Mouse (Mus musculus) forebrain, embryonic 13.5 days (tissue): ENCODE measurements around the gene Clps. TPM values are rescaled to one million over a fixed set of nuclear protein-coding genes. Genes with fewer than 3 reads are reported as not detected.
A peak's percentile ranks its signal among the peaks of the same experiment; 100 is the strongest.
"Not testable (repeated sequence)": the region's sequence is repeated elsewhere in the genome, so short reads cannot be mapped to it uniquely, and the experiment has no call there.

Experiments
- ATAC-seq: fragments of 200-750 bp; cut with Nextera tagmentation; 2 replicates; pipeline ENCODE4 v1.8.0; 2017
- H3K27ac ChIP-seq: fragments of 300-500 bp; sonication (generic); 2 replicates; pipeline ENCODE4 v1.5.1; 2015; ENCODE audit warnings: inconsistent platforms, mild to moderate bottlenecking, moderate library complexity
- H3K27me3 ChIP-seq: fragments of 300-500 bp; sonication (generic); 2 replicates; pipeline ENCODE4 v1.6.1; 2015; ENCODE audit warnings: mild to moderate bottlenecking, inconsistent platforms
- H3K36me3 ChIP-seq: fragments of 300-500 bp; sonication (generic); 2 replicates; pipeline ENCODE4 v1.6.1; 2015; ENCODE audit warnings: mild to moderate bottlenecking, inconsistent platforms; ENCODE audit not compliant: poor library complexity, severe bottlenecking
- H3K4me1 ChIP-seq: fragments of 300-500 bp; sonication (generic); 2 replicates; pipeline ENCODE4 v1.6.1; 2015; ENCODE audit warnings: inconsistent platforms
- H3K4me2 ChIP-seq: fragments of 300-500 bp; sonication (generic); 2 replicates; pipeline ENCODE4 v1.6.1; 2015; ENCODE audit warnings: inconsistent platforms, mild to moderate bottlenecking, moderate library complexity
- H3K4me3 ChIP-seq: fragments of 300-500 bp; sonication (generic); 2 replicates; pipeline ENCODE4 v1.5.1; 2015; ENCODE audit warnings: mild to moderate bottlenecking, inconsistent platforms
- H3K9ac ChIP-seq: fragments of 300-500 bp; sonication (generic); 2 replicates; pipeline ENCODE4 v1.6.1; 2015; ENCODE audit warnings: mild to moderate bottlenecking, inconsistent platforms
- H3K9me3 ChIP-seq: fragments of 300-500 bp; sonication (generic); replicated peaks from 2 replicates; pipeline ENCODE4 v1.6.1; 2016; ENCODE audit warnings: inconsistent platforms
- WGBS: fragments of 180-500 bp; shearing (Covaris S2); methylation state at CpG from one replicate; pipeline ENCODE4 v1.1.7; 2015; 5-methylcytosine and 5-hydroxymethylcytosine counted together
- polyA plus RNA-seq: library from polyadenylated mRNA; unstranded; fragments of >200 nt; fragmentation: Nextera tagmentation; extraction: Ambion mirVana; gene quantifications from 2 replicates; pipeline ENCODE4 v1.2.1, GENCODE M21; 2015

Gene Clps
- polyA plus RNA-seq, 1 experiment from 2014 or later = 0.54 TPM

DNA sequence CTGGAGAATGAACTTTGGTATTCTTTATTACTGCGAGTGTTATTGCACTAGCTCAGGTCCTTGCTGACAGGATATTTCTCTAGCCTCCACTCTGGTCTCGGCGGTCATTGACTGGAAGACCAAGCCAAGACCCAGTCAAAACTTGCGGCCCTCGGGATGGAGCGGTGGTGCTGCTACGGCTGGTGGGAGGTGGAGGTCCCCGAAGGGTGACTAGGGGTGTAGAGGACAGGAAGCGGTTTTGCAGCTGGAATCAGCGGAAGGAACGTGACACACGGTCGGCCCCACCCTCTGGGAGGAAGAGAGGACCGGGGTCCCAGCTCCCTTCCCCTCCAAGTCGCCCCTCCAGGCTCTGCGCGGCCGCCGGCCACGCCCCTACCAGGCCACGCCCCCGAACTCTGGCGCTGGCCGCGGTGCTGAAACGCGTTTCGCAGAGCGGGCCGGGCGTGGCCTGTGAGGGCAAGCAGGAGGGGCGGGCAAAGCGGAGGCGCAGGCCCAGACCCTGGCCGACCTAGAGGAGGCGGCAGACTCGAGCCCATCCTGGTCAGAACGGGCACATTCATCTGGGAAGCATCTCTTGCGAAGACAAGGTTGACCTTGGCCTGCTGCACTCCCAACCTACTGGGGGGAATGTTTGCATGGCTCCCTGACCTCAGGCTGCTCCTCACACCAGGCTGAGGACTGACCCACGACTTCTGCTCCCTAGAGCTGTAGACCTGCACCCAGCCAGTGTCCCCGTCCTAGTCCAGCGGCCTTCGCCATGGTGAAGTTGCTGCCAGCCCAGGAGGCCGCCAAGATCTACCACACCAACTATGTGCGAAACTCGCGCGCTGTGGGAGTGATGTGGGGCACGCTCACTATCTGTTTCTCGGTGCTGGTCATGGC, 14.9 kb upstream of the Clps start, which contains the start of gene Lhfpl5:
Lhfpl5 (plus strand) TSS at position 398 of the 882 bp plus-strand sequence.
- peaks cover 8% of the 10 kb centered on the region for H3K4me1 ChIP-seq
- H3K27me3 ChIP-seq = 0 out of 2 replicates have a peak, but pooled peaks cover 3% of the 10 kb centered on the region
- H3K9ac ChIP-seq = peak within 1 kb of the TSS; percentile 47
- peak within 1 kb of the TSS; percentile 39 for H3K4me3 ChIP-seq
- H3K4me2 ChIP-seq = peak within 1 kb of the TSS; percentile 64
- 14% methylated on average over 50 of the region's 50 CpGs for WGBS
- H3K36me3 ChIP-seq = no peaks in the 10 kb centered on the region
- ATAC-seq = peak; percentile 84
- no peaks in the 10 kb centered on the region for H3K9me3 ChIP-seq
- H3K27ac ChIP-seq = no peak within 1 kb of the TSS; the same call in 1 of the 2 replicates

DNA sequence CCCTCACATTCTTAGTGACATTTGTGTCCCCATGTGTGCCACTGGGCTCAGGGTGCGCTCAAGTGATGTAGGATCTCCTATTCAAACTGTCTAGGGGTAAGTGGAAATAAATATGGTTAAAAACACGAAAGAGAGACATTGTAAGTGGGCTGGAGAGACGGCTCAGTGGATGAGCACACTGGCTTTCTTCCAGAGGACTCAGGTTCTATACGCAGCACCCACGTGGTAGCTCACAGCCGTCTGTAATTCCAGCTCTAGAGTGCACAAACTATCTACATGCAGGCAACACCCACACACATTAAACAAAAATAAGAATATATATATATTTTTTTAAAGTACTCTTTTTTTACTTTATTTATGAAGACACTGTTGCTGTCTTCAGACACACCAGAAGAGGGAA, 12.4 kb upstream of the Clps start:
- Histone ChIP-seq H3K9me3 (no peaks in the 10 kb centered on the region), H3K27me3 (0 out of 2 replicates have a peak, but pooled peaks cover 3% of the 10 kb centered on the region), H3K36me3 (no peaks in the 10 kb centered on the region), H3K9ac (no peak overlapping the region), H3K4me2 (no peak overlapping the region), H3K4me3 (no peak overlapping the region), H3K27ac (no peak overlapping the region), H3K4me1 (peaks cover 8% of the 10 kb centered on the region)
- no peak for ATAC-seq
- 78% methylated on average over 6 of the region's 6 CpGs for WGBS

DNA sequence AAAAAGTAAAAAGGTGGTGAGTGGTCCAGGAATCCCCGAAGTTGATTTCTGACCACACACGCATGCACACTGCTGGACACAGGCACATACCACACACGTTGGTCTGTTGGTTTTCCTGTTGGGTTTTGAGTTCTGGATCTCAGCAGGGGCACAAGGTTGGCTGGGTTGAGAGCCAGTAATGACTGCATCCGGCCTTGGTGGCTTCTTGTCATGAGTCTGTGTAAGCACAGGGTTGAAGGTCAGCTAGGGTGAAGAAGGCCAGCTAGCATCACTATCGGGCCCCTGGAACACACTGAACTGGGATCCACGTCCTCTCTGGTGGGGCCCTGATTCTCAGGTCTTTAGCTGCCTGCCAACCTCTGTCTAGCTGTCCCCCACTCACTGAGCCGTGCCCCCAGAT, 12.0 kb upstream of the Clps start:
- WGBS = 84% methylated on average over 7 of the region's 7 CpGs
- no peaks in the 10 kb centered on the region for H3K9me3 ChIP-seq
- peaks cover 8% of the 10 kb centered on the region for H3K4me1 ChIP-seq
- H3K4me2 ChIP-seq = no peak overlapping the region
- 0 out of 2 replicates have a peak, but pooled peaks cover 3% of the 10 kb centered on the region for H3K27me3 ChIP-seq
- no peak for ATAC-seq
- H3K36me3 ChIP-seq = no peaks in the 10 kb centered on the region
- no peak overlapping the region for H3K4me3 ChIP-seq
- H3K27ac ChIP-seq = no peak overlapping the region
- no peak overlapping the region for H3K9ac ChIP-seq

DNA sequence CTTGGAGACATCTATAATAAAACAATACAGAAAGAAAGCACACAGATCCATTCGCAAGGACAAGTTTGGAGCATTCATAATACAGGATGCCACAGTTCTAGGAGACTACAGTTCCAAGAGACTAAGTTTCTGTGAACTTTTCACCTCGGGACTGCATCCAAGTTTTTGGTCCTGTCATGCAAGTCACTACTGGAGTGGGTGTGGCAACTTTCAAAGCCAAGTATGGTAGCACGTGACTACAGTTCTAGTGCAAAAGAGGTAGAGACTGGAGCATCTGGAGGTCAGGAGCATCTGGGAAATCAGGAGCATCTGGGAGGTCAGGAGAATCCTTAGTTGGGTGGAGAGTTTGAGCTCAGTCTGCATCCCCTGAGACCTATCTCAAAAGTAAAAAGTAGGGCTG, 11.3 kb upstream of the Clps start:
- Histone ChIP-seq H3K9ac (no peak overlapping the region), H3K27me3 (0 out of 2 replicates have a peak, but pooled peaks cover 3% of the 10 kb centered on the region), H3K4me1 (peaks cover 8% of the 10 kb centered on the region), H3K4me2 (no peak overlapping the region), H3K4me3 (no peak overlapping the region), H3K9me3 (no peaks in the 10 kb centered on the region), H3K27ac (no peak overlapping the region), H3K36me3 (no peaks in the 10 kb centered on the region)
- no peak for ATAC-seq
- WGBS = 86% methylated on average over 3 of the region's 3 CpGs

DNA sequence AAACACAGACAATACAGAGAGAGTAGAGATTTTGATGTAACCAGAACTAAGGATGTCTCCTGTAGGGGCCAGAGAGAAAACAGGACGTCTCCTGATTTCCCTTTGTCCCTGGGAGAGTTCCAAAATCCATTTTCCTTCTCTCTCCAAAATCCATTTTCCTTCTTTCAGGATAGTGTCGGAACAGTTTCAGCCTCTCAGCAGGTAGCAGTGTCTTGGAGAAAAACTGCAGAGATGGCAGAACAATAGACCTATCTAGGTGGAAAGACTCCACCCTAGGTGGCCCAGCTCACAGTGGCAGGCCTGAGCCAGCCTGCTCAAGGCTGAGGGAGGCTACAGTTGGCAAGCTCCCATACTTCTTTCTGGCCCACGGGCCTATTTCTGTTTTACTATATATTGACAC, 7.0 kb upstream of the Clps start:
- Histone ChIP-seq H3K4me3 (no peak overlapping the region), H3K4me2 (no peak overlapping the region), H3K9ac (no peak overlapping the region), H3K27ac (no peak overlapping the region), H3K27me3 (no peaks in the 10 kb centered on the region), H3K9me3 (no peaks in the 10 kb centered on the region), H3K4me1 (no peaks in the 10 kb centered on the region), H3K36me3 (no peaks in the 10 kb centered on the region)
- no peak for ATAC-seq
- 11% methylated on average over 3 of the region's 3 CpGs for WGBS

DNA sequence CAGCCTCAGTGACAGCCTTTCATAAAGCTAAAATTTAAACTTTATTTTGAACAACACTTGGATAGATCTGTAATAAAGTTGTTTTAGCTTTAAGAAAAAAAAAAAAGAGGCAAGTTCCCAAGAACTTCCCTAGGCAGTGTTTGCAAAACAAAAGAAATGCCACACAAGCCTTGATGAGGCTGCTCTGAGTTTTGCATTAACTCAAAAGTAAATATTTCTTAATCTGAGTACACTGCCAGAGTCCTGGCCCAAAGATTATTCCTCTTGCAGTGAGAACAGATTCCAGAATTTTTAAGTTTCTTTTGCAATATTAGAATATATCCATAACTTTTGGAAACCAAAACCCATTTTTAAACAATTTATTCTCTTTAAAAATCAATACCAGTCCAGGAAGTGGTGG, 4.6 kb upstream of the Clps start:
- Histone ChIP-seq H3K4me3 (no peak overlapping the region), H3K9me3 (no peaks in the 10 kb centered on the region), H3K36me3 (no peaks in the 10 kb centered on the region), H3K9ac (no peak overlapping the region), H3K4me1 (no peaks in the 10 kb centered on the region), H3K27ac (no peak overlapping the region), H3K4me2 (no peak overlapping the region), H3K27me3 (no peaks in the 10 kb centered on the region)
- ATAC-seq = no peak

DNA sequence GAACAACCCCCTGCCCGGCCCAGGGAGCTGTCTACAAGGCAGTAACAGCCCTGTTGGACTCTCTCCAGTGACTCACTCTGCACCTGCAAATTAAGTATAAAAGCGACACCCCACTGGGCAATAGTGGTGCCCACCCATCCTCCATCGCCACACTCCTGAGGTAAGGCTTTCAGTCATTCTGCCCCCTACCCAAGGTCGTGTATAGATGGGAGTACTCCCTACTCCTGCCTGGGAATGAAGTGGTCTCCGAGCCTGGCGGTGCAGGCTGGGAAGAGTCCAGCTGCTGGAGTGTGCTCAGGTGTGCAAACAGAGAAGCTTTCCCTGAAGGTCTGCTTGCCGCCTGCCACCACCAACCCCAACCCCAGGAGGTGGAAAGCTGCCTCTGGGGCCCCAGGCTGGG, 1.0 kb upstream of the Clps start:
- Histone ChIP-seq H3K9me3 (no peaks in the 10 kb centered on the region), H3K4me3 (no peak overlapping the region), H3K9ac (no peak overlapping the region), H3K27ac (no peak overlapping the region), H3K36me3 (no peaks in the 10 kb centered on the region), H3K4me2 (no peak overlapping the region), H3K27me3 (no peaks in the 10 kb centered on the region), H3K4me1 (peaks cover 6% of the 10 kb centered on the region; the same call in 1 of the 2 replicates)
- 67% methylated on average over 7 of the region's 7 CpGs for WGBS
- ATAC-seq = no peak

DNA sequence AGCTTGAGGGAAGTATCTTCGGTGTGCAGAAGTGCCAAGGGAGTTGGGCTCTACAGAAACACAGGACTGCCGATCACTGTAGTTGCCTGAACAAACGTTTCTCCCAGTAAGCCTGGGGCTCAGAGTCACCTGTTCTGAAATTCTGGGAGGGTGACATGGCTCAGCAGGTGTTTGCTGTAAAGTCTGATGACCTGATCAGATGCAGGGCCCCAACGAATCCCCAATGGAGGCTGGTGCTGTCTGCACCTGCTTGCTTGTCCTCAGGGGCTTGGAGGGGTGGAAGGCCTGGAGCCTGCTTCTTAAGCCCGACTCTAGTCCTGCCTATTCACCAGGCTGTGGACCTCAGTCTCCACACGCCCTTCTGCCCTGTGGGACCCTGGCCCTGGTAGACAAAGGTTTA, 2.8 kb downstream of the Clps start:
- H3K36me3 ChIP-seq = no peaks in the 10 kb centered on the region
- no peak overlapping the region for H3K4me3 ChIP-seq
- H3K9me3 ChIP-seq = no peaks in the 10 kb centered on the region
- H3K9ac ChIP-seq = no peak overlapping the region
- H3K4me2 ChIP-seq = no peak overlapping the region
- H3K27ac ChIP-seq = no peak overlapping the region
- WGBS = 75% methylated on average over 6 of the region's 6 CpGs
- H3K27me3 ChIP-seq = no peaks in the 10 kb centered on the region
- no peak for ATAC-seq
- H3K4me1 ChIP-seq = peaks cover 9% of the 10 kb centered on the region; the same call in 1 of the 2 replicates

DNA sequence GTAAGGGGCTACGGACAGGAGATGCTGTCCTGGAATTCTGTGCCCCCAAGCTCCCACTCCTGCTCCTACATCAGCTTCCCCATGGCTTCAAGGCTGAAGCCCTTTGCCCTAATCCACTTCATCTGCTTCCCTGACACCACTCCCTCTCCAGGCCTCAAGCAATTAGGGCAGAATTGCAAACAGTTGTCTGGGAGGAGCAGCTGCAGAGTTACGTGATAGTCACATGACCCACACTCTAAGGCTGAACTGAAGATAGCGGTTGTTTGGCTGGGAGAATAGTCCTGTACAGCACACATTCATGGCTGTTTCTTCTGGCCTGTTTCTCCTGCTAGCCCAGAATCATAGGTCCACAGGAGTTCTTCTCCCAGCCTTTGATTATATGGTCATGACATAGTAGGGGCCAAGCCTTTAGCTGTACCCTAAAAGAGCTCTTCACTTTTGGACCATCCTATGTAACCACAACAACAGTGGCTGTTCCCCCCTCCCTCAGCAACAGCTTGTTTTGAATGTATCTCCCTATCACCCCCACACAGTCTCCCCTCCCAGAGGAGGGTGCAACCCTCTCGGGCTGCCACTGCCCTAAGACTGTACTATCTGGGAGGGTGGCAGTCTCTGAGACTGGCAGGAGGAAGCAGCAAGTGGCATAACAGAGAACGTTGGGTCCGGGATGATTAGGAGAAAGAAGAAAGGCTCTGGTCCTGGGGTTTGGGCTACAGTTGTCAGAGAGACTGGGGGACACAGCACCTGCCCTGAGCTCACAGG, 3.8 kb downstream of the Clps start:
- no peaks in the 10 kb centered on the region for H3K27me3 ChIP-seq
- 55% methylated on average over 6 of the region's 6 CpGs for WGBS
- H3K4me2 ChIP-seq = no peak overlapping the region
- H3K4me1 ChIP-seq = peaks cover 9% of the 10 kb centered on the region; the same call in 1 of the 2 replicates
- H3K36me3 ChIP-seq = no peaks in the 10 kb centered on the region
- peak; percentile 70; the same call in 1 of the 2 replicates for ATAC-seq
- H3K9me3 ChIP-seq = no peaks in the 10 kb centered on the region
- no peak overlapping the region for H3K27ac ChIP-seq
- no peak overlapping the region for H3K4me3 ChIP-seq
- H3K9ac ChIP-seq = no peak overlapping the region

DNA sequence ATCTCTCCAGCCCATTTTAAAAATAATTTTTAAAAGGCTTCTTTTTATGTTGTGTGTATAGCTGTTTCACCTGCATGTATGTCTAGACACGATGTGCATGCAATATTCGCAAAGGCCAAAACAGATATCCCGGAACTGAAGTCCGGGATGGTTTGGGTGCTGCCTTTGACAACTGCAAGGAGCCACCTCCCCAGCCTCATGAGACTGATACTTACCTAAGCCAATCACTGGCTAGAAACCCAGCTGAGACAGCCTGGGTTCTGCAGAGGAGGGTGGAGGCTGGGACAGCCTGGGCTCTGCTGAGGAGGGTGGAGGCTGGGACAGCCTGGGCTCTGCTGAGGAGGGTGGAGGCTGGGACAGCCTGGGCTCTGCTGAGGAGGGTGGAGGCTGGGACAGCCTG, 6.5 kb downstream of the Clps start:
- not testable (repeated sequence) for H3K27ac ChIP-seq, H3K27me3 ChIP-seq, H3K9me3 ChIP-seq, H3K36me3 ChIP-seq, ATAC-seq, H3K4me2 ChIP-seq, H3K4me1 ChIP-seq, H3K4me3 ChIP-seq, H3K9ac ChIP-seq
- 91% methylated on average over 4 of the region's 4 CpGs for WGBS

DNA sequence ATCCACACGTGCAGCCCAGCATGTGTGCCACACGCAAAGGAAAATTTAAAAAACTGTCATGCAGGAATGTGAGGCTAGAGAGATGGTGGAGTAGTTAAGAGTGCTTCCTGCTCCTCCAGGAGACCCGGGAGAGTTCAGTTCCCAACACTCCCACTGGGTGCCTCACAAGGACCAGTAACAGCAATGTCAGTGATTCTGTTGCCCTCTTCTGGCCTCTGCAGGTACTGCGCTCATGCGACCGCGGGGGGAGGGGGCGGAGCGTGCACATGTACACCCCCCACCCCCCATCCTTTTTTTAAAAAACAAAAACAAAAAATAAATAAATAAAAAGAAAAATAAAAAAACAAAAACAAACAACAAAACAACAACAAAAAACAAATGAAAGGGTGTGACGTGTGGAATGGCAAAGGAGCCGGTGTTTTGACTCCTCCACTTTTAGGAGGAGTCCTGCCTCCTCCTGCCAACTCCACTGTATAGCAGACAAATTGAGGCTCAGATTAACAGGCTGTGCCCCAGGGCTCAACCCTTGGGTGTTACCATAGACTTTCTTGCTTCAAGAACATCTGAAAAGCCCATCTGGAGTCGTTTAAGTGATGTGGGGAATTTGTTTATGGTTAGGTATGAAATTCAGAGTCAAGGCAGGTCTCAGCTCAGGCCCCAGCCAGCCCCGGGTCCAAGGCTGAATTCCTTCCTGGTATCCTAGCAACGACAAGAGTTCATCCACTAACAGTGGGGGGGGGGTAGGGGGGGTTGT, 7.3 kb downstream of the Clps start:
- ATAC-seq = peak; percentile 53; the same call in 1 of the 2 replicates
- H3K27ac ChIP-seq = no peak overlapping the region
- peaks cover 9% of the 10 kb centered on the region; the same call in 1 of the 2 replicates for H3K4me1 ChIP-seq
- H3K27me3 ChIP-seq = no peaks in the 10 kb centered on the region
- H3K36me3 ChIP-seq = no peaks in the 10 kb centered on the region
- no peak overlapping the region for H3K4me3 ChIP-seq
- no peaks in the 10 kb centered on the region for H3K9me3 ChIP-seq
- no peak overlapping the region for H3K9ac ChIP-seq
- WGBS = 7% methylated on average over 14 of the region's 14 CpGs
- H3K4me2 ChIP-seq = no peak overlapping the region

DNA sequence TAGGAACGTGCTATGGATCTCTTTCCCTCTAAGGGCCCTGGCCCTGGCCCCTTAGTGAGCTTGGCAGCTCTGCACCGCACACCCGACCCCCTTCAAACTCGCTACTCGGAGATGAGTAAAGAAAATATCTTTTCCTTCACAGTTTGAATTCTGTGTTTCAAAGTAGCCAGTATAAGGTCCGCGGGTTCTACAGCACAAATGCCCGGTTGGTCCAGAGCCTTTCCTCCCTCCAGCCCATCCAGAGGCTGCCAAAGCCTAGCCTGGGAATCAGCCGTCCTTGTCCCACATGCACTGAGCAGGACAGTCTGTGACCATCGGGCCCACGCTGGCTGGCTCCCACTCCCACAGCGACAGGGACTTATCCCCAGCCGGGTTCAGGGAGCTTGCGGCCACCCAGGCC, 11.5 kb downstream of the Clps start, which contains the start of gene Clpsl2:
Clpsl2 (plus strand) TSS at position 301 of the 400 bp plus-strand sequence.
- Histone ChIP-seq H3K27me3 (no peaks in the 10 kb centered on the region), H3K36me3 (no peaks in the 10 kb centered on the region), H3K4me1 (no peaks in the 10 kb centered on the region), H3K9ac (no peak within 1 kb of the TSS), H3K9me3 (no peaks in the 10 kb centered on the region), H3K27ac (no peak within 1 kb of the TSS), H3K4me3 (no peak within 1 kb of the TSS), H3K4me2 (no peak within 1 kb of the TSS)
- no peak for ATAC-seq
- 80% methylated on average over 14 of the region's 14 CpGs for WGBS
